Mouse (Mus musculus) layer of hippocampus, adult 18-20 months (tissue): ENCODE measurements around the gene Chchd10. TPM values are rescaled to one million over a fixed set of nuclear protein-coding genes. Genes with fewer than 3 reads are reported as not detected.

Source experiments
- DNase-seq, 2 experiments: peaks; one replicate each; pipeline ENCODE4 v3.0.0; 2022; ENCODE audit warnings: low spot score in 2 of 2
- total RNA-seq, 2 experiments: library from RNA; stranded (reverse); gene quantifications; 2 replicates each; pipeline ENCODE4 v1.2.3; 2021

Chchd10 gene
- total RNA-seq, 2 experiments from 2014 or later = 376 to 396 TPM

DNA sequence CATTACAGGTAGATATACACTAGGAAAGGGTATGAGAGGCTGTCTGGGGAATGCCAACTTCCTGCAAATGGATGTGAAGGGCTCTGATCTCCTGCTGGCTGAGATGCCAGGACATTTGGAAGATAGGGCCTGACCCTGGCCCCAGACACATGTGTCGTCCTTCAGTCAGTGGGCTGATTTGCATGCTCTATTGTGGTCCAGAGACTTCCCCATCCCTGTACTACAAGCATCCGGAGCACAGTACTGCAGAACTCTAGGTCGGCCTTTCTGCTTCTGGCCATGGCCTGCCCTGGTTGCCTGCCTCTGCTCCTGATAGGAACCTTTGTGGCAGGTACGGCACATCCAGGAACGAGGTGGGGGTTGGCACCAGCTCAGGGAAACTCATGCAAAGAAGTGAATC, 15.1 kb downstream of the Chchd10 start:
- no peak for DNase-seq

DNA sequence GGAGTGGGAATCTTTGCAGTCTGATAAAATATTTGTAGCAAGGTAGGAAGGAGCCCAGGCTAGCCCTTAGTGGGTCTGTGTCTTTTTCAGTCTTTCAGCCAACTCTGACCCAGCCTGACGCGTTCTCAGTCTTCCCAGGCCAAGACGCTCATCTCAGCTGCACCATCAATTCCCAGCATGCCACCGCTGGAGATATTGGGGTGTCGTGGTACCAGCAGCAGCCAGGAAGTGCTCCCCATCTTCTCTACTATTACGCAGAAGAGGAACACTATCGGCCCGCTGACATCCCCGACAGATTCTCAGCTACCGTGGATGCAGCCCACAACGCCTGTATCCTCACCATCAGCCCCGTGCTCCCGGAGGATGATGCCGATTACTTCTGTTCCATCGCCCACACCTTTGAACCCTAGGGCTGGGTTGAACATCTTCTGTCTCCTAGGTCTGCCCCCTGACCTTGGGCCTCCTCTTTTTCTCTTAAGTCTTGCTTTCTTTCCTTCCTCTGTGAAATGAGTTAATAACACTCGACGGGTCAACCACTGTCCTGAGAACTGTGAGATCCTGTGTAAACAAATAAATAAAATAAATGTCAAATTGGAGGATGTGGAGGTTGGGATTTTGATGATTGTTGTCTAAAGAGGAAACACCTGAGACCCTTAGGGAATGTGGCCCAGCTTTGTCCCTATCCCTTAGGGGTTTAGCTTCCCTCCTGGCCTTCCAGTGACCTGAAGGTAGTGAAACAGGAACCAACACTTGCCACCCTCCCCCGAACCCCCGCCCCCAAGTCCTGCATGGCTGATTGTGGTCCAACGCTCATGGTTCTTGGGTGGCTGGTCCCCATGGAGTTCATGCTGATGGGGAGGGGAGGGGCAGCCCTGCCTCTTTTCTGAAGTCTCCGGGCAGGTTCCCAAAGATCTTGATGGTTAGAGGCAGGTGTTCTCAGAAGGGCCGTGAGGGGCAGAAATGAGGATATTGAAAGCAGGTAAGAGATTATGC, 16.4 kb downstream of the Chchd10 start:
- DNase-seq = no peak

DNA sequence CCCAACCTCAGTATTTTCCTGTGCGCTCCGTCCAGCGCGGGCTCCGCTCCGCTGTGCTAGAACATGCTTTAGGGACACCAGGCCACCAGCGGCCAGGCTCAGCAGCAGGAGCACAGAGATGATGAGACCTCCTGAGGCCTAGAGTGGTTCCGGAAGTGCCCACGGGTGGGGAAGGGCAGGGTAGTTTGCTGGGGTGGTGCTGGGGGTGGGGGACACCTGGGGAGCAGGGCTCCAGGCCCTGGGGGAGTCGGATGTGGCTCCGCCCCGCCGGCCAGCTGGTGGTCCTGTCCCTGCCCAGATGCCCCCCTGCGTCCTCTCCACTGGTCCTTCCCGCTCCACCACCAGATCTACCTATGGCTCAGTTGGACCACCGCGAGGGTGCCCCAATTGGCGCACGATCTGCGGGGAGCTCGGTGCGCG, 17.9 kb downstream of the Chchd10 start:
- no peak for DNase-seq

DNA sequence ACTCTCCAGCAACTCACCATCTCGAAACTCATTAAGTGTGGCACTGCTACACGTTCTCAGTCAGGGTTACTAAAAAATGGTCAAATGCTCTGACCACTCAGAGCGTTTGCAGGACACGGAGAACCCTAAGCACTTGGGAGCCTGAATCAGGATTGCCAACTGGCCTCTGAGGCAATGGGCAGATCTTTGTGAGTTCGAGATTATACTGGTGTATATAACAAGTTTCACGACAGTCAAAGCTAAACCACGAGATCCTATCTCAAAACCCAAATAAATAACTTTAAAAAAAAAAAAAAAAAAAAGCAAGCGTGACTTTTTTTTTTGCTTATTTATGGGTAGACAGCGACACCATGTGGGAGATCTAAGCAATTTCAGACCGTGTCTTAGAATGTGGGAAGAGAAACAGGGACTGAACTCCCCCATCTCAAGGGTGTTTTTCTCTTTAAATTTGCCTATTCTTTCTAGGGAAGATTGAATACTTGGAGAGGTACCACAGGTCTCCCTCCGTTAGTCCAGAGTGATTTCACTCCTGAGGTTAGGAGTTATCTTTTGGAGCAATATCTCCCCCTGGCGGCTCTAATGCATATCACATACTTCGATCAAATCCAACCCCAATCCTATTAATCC, 18.6 kb downstream of the Chchd10 start:
- peak in 1 of 2 experiments; percentile 72 for DNase-seq

DNA sequence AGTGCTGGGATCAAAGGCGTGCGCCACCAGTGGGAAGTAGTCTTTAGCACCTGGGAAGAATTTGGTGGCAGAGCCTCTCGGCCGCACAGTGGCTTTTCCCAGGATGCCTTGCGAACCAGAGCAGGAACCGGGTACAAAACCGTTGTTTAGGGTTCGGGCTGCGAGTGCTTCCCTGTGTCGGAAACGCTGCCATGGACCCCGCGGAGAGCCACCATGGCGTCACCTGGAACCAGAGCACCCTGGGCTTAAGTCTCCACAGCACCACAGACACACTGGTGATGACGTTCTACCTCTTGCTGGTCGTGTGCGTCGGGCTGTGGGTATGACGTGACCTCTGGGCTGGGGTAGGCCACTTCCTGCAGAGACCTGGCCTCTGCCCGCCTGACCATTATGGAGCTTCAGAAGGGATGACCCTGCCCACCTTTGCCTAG, 21.5 kb downstream of the Chchd10 start, which contains the start of gene Gm5134:
Gene Gm5134, plus strand, starts transcription at position 134 of the 431 bp plus-strand sequence.
- no peak for DNase-seq

DNA sequence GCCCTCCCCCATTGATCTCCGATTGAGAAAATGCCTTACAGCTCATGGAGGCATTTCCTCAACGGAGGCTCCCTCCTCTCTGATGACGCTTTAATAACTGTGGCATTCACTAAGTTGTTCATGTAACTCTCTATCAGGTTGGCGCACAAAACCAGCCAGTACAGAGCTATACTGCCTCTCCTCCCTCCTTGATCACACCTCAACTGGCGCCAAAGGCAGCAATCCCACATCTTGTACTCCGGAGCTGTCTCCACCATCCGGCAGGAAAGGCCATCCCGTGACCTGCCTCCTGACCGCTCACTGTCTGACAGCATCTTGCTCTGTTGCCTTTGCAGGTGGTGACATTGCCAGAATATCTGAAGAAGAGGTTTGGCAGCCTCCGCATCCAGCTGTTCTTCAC, 40.9 kb downstream of the Chchd10 start:
- no peak for DNase-seq

DNA sequence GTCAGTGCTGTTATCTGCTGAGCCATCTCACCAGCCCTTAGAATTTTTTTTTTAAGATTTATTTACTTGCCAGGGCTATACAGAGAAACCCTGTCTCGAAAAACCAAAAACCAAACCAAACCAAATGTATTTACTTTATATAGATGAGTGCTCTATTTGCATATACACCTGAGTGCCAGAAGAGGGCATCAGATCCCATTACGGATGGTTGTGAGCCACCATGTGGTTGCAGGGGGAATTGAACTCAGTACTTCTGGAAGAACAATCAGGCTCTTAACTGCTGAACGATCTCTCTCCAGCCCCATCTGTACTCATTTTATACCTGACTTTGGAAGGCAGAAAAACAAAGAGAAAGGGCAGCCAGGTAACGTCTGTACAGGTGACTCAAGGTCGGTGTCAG, 42.3 kb downstream of the Chchd10 start:
- DNase-seq = no peak

DNA sequence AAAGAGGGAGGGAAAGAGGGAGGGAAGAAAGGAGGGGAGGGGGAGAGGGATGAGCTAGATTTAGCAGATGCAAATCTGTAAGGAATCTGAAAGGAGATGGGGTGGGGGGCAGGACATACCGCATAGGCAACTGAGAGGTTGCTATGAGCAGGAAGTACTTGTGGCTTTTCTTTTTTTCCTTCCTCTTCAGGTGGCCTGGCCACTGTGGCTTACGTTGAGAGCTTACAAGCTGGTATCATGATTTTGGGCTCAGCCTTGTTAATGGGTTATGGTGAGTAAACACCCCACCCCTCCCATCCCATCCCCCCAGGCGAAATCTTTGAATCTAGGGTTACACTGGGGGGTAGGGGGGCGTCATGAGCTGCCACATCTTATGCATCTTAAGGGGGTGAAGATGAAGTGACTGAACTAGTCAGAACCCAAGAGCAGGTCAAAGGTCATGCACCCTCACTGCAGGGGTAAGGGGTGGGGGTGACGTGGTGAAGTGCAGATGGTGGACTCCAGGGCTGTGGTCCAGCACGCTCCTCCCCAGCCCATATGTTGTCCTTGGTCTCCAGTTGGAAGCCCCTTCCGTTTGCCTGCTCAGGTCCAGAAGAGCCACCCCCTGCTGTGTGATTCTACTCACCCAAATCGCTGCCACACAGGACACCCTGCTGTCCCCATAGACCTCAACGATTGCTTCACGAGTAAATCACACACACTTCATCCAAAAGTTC, 45.3 kb downstream of the Chchd10 start:
- DNase-seq = no peak

DNA sequence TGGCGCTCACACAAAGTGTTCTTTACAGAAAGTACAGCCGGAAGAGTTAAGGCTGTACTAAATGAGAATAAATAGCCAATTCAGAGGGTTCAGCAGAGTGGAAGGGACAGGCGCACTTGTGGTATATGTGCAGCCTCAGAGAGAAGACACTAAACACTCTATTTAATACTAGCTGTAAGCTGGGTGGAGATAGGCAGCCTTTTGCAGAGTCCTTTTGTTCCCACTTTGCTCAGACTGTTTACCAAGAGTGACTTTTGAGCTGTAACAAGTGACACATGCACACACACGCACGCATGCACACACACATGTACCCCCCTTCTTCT, 45.9 kb downstream of the Chchd10 start:
- no peak for DNase-seq

DNA sequence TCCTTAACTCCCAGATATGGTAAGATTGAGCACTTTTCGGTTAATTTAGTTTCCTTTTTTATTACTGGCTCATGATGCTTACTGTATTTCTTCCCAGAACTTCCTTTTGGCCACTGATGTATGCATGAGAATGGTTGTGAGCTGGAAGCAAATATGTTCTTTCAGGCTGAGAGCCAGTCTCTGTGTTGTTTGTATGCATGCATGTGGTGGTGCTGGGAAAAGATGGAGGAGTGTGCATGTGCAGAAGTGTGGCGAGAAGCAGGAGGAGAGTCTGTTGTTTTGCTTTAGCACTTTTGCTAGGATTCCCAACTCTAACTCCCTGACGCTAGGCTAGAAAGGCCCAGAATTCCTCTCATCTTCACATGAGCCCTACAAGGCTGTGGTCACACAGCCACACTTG, 46.5 kb downstream of the Chchd10 start:
- DNase-seq = peak in 1 of 2 experiments; percentile 33

Other genes starting within 250 kb of the Chchd10 start
- gene Cabin1, start 168.8 kb upstream of the Chchd10 start, total RNA-seq = 10 to 100 TPM; 56.4 to 66.3 TPM
- 10 to 100 TPM; 50.6 to 58.3 TPM for gene Ddt, start 159.7 kb upstream of the Chchd10 start, total RNA-seq
- gene Gm20441, start 152.2 kb upstream of the Chchd10 start, total RNA-seq = not detected
- gene Gstt3, start 151.7 kb upstream of the Chchd10 start, total RNA-seq = 1 to 10 TPM; 3.7 to 5.6 TPM
- gene Gstt1, start 134.5 kb upstream of the Chchd10 start, total RNA-seq = 10 to 100 TPM; 10.2 to 10.3 TPM
- not detected for gene Gstt4, start 110.6 kb upstream of the Chchd10 start, total RNA-seq
- gene Gstt2, start 95.7 kb upstream of the Chchd10 start, total RNA-seq = 1 to 10 TPM; 3.5 to 3.6 TPM
- 100 to 1,000 TPM; 477 to 485 TPM for gene Mif, start 72.9 kb upstream of the Chchd10 start, total RNA-seq
- 1 to 10 TPM; 4.8 to 5.4 TPM for gene Derl3, start 39.7 kb upstream of the Chchd10 start, total RNA-seq
- 10 to 100 TPM; 80.3 to 85.0 TPM for gene Smarcb1, start 11.5 kb upstream of the Chchd10 start, total RNA-seq
- 1 to 10 TPM; 1.8 to 2.1 TPM for gene Mmp11, start 3.4 kb downstream of the Chchd10 start, total RNA-seq
- under 1 TPM; 0.28 to 0.89 TPM for gene Gm867, start 7.5 kb downstream of the Chchd10 start, total RNA-seq
- gene Vpreb3, start 9.9 kb downstream of the Chchd10 start, total RNA-seq = not detected
- under 1 TPM in 1 of 2 experiments, not detected in 1; 0.25 TPM for gene Gm5134, start 21.4 kb downstream of the Chchd10 start, total RNA-seq
- 10 to 100 TPM; 17.0 to 18.9 TPM for gene Zfp280b, start 99.5 kb downstream of the Chchd10 start, total RNA-seq
- not detected for gene Slc5a4b, start 177.8 kb downstream of the Chchd10 start, total RNA-seq
- gene Slc5a4a, start 214.3 kb downstream of the Chchd10 start, total RNA-seq = not detected